Mouse (Mus musculus) kidney, postnatal 25 days (tissue): ENCODE data around the gene Mtmr3.
A peak's percentile ranks its signal among the peaks of the same experiment; 100 is the strongest.
"Not testable (repeated sequence)": the region's sequence is repeated elsewhere in the genome, so short reads cannot be mapped to it uniquely, and the experiment has no call there.

ENCODE experiments used
- DNase-seq, 2 experiments: peaks; one replicate each; pipeline ENCODE4 v3.0.0; 2021; ENCODE audit warnings: mixed read lengths in 2 of 2

Gene Mtmr3

GRCm38 (mm10) chr11:4599916-4600315 is 5.3 kb upstream of the Mtmr3 start:
- no peak for DNase-seq

DNA sequence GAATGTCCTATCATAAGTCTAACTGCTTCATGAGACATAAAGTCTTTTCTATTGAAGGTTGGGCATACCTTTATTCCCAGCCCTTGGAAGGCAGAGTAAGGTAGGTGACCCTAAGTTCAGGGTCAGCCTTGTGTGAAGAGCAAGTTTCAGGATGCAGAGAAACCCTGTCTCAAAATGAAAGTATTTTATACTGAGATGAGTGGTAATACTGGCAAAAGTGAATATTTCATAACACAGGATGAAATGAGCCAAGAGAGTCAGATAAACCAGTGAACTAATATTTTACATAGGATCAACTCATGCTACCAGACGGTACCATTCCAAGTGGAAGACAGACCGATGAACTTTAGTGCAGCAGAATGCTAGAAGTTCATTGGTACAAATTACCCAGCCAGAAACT is 3.7 kb upstream of the Mtmr3 start:
- no peak for DNase-seq

- DNase-seq: peak; percentile 53 to 78
Observed at GRCm38 (mm10) chr11:4593849-4594607, 635 bp downstream of the Mtmr3 start.

GRCm38 (mm10) chr11:4593491-4593848 is 1.2 kb downstream of the Mtmr3 start:
- no peak for DNase-seq

DNA sequence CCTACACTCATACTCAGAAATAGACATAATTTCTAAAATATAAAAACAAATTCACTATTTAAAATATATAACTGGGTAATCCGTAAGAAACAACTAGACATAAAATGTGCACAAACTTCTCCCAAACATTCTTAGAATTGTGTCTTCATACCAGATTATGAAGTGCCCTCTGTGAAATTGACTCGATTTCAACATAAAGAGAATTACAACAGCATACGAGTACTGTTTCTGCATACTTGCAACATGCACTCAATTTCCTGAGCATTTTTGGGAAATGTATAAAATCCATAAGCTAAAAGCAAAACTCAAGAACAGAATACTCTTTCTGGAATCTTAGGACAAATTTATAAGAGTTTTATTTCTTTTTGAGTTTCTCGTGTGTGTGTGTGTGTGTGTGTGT is 2.9 kb downstream of the Mtmr3 start:
- no peak for DNase-seq

- peak; percentile 51 to 83 for DNase-seq
Observed at GRCm38 (mm10) chr11:4578682-4579081, 16.0 kb downstream of the Mtmr3 start.

DNA sequence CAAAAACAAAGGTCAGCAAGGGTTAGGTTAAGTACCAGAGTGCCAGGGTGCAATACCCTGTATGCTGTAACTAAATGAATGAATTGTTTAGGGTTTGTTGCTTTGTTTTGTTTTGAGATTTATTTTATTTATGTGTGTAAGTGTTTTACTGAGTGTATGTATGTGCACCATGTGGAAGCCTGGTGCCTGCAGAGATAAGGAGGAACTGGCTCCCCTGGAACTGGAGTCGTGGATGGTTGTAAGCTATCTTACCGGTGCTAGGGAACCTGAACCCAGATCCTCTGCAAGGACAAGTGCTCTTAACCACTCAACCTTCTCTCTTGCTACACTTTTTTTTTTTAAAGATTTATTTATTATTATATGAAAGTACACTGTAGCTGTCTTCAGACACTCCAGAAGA is 17.6 kb downstream of the Mtmr3 start:
- DNase-seq: no peak

DNA sequence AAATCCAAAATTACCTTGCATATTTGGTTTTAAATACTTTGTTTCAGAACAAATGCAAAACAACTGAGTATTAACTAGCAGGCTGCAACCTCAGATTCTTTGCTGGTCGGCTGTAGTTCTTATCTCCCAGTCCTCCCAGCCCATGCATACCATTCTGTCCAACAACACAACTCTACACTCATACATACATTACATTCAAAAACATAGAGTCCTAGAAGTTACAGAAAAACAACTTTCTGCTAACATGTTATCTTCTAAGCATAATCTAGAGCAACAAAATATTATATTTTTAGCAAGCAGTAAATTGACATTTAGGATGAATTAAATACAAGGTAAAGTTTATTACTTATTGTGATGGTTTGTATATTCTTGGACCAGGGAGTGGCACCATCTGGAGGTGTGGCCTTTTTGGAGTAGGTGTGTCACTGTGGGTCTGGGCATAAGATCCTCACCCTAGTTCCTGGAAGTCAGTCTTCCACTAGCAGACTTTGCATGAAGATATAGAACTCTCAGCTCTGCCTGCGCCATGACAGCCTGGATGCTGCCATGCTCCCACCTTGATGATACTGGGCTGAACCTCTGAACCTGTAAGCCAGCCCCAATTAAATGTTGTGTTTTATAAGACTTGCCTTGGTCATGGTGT is 18.5 kb downstream of the Mtmr3 start:
- DNase-seq: not testable (repeated sequence)

- DNase-seq: no peak
Observed at GRCm38 (mm10) chr11:4571491-4571901, 23.2 kb downstream of the Mtmr3 start.

- DNase-seq: no peak
Observed at GRCm38 (mm10) chr11:4566333-4566732, 28.3 kb downstream of the Mtmr3 start.

DNA sequence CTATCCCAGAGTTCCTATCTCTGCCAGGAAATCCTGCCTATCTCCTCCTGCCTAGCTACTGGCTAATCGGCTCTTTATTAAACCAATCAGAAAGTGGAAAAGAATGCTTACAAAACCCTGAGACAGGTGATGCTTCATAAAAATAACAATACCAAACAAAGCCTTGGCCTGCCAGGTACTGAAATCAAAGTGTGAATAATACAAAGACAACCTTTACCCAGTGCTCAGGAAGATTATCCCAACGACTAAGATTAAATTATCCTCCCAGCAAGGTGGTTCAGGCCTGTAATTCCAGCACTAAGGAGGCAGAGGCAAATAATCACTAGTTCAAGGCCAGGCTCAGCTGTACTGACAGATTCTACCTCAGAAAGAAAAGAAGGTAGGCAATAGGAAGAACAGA is 29.1 kb downstream of the Mtmr3 start:
- no peak for DNase-seq

DNA sequence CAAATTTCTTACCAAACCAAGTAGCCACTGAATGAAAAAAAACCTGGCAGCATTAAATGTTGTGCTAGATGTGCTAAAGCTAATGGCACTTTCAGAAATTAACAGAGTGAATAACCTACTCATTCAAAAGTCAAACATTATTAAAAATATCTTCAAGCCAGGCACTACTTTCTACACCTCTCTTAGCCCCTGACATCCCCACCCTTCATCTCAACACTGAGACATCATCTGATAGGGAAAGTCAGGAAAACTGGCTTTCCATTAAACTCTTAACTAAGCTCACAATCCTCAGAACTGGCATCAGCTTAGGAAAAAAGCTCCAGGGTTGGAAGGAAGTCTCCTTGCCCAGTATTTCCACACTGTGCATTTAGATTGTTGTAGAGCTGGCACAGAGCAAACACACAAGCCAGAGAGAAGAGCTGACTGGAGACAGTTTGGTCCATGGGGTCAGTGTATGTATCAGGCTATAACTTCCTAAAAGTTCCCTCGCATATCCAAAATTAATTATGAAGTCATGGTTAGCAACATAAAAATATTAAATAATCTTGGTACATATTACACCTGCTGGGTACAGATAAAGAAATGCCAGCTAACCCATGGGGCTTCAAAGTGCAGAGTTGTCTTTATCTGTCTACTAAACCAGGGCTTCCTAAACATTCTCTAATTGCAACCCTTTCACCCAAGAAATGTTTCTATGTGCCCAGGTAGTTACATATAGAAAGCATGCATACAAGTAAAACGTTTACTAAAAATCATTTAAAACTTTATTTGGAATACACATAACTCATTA is 41.2 kb downstream of the Mtmr3 start:
- no peak for DNase-seq

DNA sequence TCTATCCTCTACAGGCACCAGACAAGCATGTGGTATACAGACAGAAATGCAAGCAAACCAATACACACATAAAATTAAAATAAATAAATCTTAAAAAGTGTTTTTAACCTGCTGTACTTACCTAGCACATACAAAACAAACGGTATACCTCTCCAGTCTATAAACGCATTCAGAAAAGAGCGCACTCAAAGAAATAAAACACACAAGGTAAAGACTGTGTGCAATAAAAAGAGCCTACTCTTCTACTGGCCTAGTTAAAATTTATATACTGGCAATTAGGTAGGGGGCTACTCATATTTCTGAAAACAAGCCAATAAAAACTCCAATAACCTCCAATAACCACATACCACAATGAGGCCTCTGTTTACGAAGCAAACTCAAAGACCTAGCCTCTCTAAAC is 47.1 kb downstream of the Mtmr3 start:
- no peak for DNase-seq

DNA sequence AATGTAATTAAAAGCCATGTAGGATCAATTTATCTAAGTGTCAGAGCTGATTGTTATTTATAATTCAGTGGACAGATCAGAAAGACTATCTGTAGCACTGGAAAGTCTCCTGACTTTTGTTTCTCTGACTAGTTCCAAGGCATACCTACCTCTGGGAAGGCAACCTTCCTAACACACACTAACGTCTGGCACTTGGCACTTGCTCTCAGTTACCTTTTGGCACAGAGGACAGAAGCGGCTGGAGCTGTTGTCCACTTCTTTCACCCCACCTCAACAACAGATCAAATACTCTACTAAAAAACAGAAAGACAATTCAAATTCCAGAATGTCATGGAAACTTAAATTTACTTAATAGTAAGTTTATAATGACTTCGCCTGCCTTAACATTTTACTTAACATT is 48.7 kb downstream of the Mtmr3 start:
- DNase-seq: no peak

DNA sequence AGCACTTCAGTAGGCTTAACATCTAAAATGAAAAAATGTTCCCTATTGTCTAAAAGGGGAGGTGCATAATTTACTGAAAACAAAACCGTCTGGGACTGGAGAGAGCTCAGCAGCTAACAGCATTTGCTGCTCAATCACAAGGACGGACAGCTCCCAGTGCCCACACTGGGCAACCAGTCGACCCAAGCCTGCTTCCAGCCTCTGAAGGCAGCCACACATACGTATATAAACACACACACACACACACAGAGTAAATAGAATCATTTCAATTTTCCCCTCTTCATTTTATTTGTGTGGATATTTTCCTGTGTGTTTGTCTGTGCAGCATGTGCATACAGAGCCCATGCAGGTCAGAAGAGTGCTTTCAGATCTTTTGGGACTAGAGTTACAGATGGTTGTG is 49.3 kb downstream of the Mtmr3 start:
- no peak for DNase-seq

- DNase-seq: not testable (repeated sequence)
Observed at GRCm38 (mm10) chr11:4544627-4544921, 50.1 kb downstream of the Mtmr3 start.

DNA sequence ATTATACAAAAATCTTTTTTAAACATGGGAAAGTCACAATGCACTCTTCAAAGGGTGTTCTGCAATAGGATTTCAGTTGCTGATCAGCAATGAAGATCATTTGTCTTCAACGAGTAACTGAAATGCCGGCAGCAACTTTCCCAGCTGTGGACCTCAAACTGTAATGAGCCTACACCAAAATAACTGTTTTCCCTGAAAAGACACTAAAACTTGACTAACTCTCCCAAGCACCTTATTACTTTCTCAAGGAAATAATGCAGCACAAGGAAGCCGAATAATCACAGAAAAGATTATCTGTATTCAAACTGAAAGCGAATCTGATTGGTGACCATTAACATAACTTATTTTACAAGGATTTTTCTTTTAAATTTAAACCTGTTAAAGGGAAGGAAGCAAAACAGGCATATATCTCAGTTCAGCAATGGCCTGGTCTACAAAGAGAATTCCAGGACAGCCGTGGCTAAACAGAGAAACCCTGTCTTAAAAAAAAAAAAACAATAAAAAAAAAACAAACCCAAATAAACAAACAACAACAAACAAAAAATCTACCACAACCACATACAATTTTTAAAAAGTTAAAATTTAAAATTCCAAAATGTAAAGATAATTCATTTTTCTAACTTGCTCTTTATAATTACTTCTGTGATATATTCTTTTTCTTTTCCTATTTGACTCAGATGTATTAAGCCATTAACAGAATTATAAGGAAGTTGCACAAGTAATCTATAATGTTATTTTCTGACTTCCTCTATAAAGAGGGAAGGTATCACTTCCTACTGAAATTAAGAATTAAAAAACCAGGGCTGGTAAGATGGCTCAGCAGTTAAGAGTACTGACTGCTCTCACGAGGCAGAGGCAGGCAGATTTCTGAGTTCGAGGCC is 50.7 kb downstream of the Mtmr3 start:
- DNase-seq: no peak

DNA sequence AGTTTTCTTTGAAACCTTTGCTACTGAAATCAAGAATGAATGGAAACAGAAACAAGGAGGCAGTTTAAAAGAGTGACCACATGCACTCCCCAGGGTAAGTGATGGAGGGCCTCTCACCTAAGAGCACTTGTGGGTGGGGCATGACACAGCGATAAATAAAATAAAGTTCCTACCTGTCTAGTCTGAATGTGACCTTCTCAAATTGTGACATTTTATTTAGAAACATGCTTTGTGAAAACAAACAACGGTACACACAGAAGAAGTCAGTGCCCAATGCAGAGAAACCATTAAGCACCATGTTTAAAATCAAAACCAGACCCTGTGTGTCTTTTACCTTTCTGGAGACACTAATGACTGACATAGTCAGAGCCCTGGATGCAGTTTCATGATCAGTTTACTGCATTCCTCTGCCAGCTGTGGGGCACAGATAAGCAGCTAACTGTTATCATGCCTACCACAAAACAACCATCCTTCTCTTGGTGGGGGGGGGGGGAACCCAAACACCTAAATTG is 51.6 kb downstream of the Mtmr3 start:
- no peak for DNase-seq

DNA sequence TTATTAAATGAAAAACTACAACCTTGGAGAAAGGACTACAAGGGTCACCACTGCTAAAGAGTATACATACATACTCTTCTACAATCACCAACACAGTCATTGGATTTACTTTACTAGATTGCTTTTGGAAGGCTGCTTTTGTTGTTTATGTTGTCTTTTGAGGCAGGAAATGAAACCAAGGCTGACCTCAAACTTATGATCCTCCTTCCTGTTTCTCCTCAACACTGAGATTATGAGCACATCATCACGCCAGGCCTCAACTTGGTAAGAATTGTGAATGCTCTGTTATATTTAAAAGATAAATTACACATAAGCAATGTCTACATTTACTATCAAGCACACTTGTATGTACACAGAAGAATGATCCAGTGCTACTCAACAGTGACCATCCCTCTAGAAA is 58.0 kb downstream of the Mtmr3 start:
- DNase-seq: no peak

DNA sequence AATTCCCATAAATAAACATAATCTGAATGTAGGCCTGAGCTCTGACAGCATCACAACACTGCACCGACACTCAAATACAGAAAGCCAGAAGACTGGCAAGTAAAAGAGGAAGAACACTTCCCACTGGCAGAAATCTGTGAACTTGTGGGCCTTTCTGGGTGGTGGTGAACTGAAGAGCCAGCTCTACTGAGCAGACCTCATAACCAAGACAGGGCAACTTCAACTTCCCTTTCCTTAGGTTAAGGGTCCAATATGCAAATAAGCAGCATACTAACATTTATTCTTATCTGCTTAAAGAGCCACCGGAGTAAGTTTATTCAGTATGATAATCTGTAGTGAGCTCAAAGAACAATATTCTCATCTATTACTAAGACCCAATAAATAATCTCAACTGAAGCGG is 67.5 kb downstream of the Mtmr3 start:
- no peak for DNase-seq

- DNase-seq: no peak
Observed at GRCm38 (mm10) chr11:4522142-4522664, 72.5 kb downstream of the Mtmr3 start.

DNA sequence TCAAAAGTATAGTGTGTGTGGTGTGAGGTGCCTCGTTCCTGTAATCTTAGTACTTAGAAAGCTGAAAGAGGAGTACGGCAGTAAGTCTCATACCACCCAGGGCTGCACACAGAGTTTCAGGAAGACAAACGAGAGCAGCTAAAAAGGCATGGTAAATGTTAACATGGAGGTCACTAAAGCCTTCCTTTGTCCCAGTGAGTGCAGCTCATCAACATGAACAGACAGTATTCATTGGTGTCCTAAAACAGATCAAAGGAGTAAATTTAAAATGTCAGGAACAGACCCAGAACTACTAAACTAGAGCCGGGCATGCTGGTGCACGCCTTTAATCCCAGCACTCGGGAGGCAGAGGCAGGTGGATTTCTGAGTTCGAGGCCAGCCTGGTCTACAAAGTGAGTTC is 75.7 kb downstream of the Mtmr3 start:
- no peak for DNase-seq

GRCm38 (mm10) chr11:4507421-4507820 is 87.2 kb downstream of the Mtmr3 start:
- no peak for DNase-seq
